Mouse (Mus musculus) urinary bladder, postnatal 36 days (tissue): ENCODE measurements around the gene Cdc73.
"Not testable (repeated sequence)": the region's sequence is repeated elsewhere in the genome, so short reads cannot be mapped to it uniquely, and the experiment has no call there.

ENCODE experiments used
- DNase-seq, 2 experiments: peaks; one replicate each; pipeline ENCODE4 v3.0.0; 2022; ENCODE audit warnings: low spot score in 2 of 2, mixed read lengths in 1 of 2

Gene Cdc73

GRCm38 (mm10) chr1:143702741-143703262, at the start of gene Cdc73:
TSS of gene Cdc73 (minus strand) at chr1:143702893.
- peak; percentile 86 to 90 for DNase-seq

GRCm38 (mm10) chr1:143745871-143746270, 43.2 kb upstream of the Cdc73 start:
- DNase-seq: no peak

- no peak for DNase-seq
Measured at GRCm38 (mm10) chr1:143742186-143742585, 39.5 kb upstream of the Cdc73 start.

GRCm38 (mm10) chr1:143741331-143741730, 38.6 kb upstream of the Cdc73 start:
- no peak for DNase-seq

GRCm38 (mm10) chr1:143740581-143740980, 37.9 kb upstream of the Cdc73 start:
- no peak for DNase-seq

GRCm38 (mm10) chr1:143739361-143740350, 37.0 kb upstream of the Cdc73 start:
- DNase-seq: peak; percentile 87

GRCm38 (mm10) chr1:143738811-143739210, 36.1 kb upstream of the Cdc73 start:
- DNase-seq: no peak

GRCm38 (mm10) chr1:143733914-143734410, 31.3 kb upstream of the Cdc73 start:
- no peak for DNase-seq

GRCm38 (mm10) chr1:143731691-143732090, 29.0 kb upstream of the Cdc73 start:
- no peak for DNase-seq

- DNase-seq: no peak
Measured at GRCm38 (mm10) chr1:143730899-143731298, 28.2 kb upstream of the Cdc73 start.

GRCm38 (mm10) chr1:143727701-143728445, 25.2 kb upstream of the Cdc73 start:
- no peak for DNase-seq

- no peak for DNase-seq
Measured at GRCm38 (mm10) chr1:143724456-143725064, 21.9 kb upstream of the Cdc73 start.

- DNase-seq: not testable (repeated sequence)
Measured at GRCm38 (mm10) chr1:143716038-143716437, 13.3 kb upstream of the Cdc73 start, which contains the start of gene Glrx2. TSS of gene Glrx2 (plus strand) at chr1:143716338.

GRCm38 (mm10) chr1:143710627-143710976, 7.9 kb upstream of the Cdc73 start:
- no peak for DNase-seq

- DNase-seq: no peak
Measured at GRCm38 (mm10) chr1:143709966-143710626, 7.4 kb upstream of the Cdc73 start.

GRCm38 (mm10) chr1:143708361-143708760, 5.7 kb upstream of the Cdc73 start:
- no peak for DNase-seq

- DNase-seq: no peak
Measured at GRCm38 (mm10) chr1:143707006-143707405, 4.3 kb upstream of the Cdc73 start.

- DNase-seq: no peak
Measured at GRCm38 (mm10) chr1:143702141-143702740, 452 bp downstream of the Cdc73 start.

GRCm38 (mm10) chr1:143701736-143702135, 957 bp downstream of the Cdc73 start:
- no peak for DNase-seq

GRCm38 (mm10) chr1:143684849-143685248, 17.8 kb downstream of the Cdc73 start:
- no peak for DNase-seq

GRCm38 (mm10) chr1:143681108-143681507, 21.6 kb downstream of the Cdc73 start:
- DNase-seq: peak in 1 of 2 experiments; percentile 10
